Mouse (Mus musculus) midbrain, embryonic 16.5 days (tissue): Measurements from ENCODE around the gene Renbp. TPM values are rescaled to one million over a fixed set of nuclear protein-coding genes. Genes with fewer than 3 reads are reported as not detected.

Source experiments
- ATAC-seq: fragments of 200-750 bp; cut with Nextera tagmentation; 2 replicates; pipeline ENCODE4 v1.8.0; 2017; ENCODE audit warnings: moderate TSS enrichment
- H3K27ac ChIP-seq: fragments of 300-500 bp; sonication (generic); 2 replicates; pipeline ENCODE4 v1.5.1; 2014; ENCODE audit warnings: mild to moderate bottlenecking, low read length, mixed read lengths
- H3K27me3 ChIP-seq: fragments of 300-500 bp; sonication (generic); 2 replicates; pipeline ENCODE4 v1.6.1; 2014; ENCODE audit warnings: low read depth, low read length, mixed read lengths; ENCODE audit not compliant: control insufficient read depth, insufficient read depth
- H3K36me3 ChIP-seq: fragments of 300-500 bp; sonication (generic); 2 replicates; pipeline ENCODE4 v1.6.1; 2014; ENCODE audit warnings: mild to moderate bottlenecking, low read length, moderate library complexity, mixed read lengths; ENCODE audit not compliant: control insufficient read depth, insufficient read depth
- H3K4me1 ChIP-seq: fragments of 300-500 bp; sonication (generic); 2 replicates; pipeline ENCODE4 v1.6.1; 2014; ENCODE audit warnings: mild to moderate bottlenecking, low read length, mixed read lengths; ENCODE audit not compliant: control insufficient read depth, insufficient read depth
- H3K4me2 ChIP-seq: fragments of 300-500 bp; sonication (generic); 2 replicates; pipeline ENCODE4 v1.6.1; 2014; ENCODE audit warnings: mild to moderate bottlenecking, low read length, mixed read lengths
- H3K4me3 ChIP-seq: fragments of 300-500 bp; sonication (generic); 2 replicates; pipeline ENCODE4 v1.5.1; 2014; ENCODE audit warnings: low read depth, mild to moderate bottlenecking, low read length, moderate library complexity, mixed read lengths
- H3K9ac ChIP-seq: fragments of 300-500 bp; sonication (generic); 2 replicates; pipeline ENCODE4 v1.6.1; 2014; ENCODE audit warnings: low read depth, low read length, mixed read lengths
- H3K9me3 ChIP-seq: fragments of 300-500 bp; sonication (generic); replicated peaks from 2 replicates; pipeline ENCODE4 v1.6.1; 2014; ENCODE audit warnings: mild to moderate bottlenecking, low read length, mixed read lengths; ENCODE audit not compliant: control insufficient read depth, poor library complexity, severe bottlenecking
- WGBS: fragments of 180-500 bp; shearing (Covaris S2); extraction: QIAGEN DNeasy Blood & Tissue Kit; methylation state at CpG from one replicate; pipeline ENCODE4 v1.1.7; 2014; 5-methylcytosine and 5-hydroxymethylcytosine counted together
- polyA plus RNA-seq: library from polyadenylated mRNA; unstranded; fragments of >200 nt; fragmentation: Nextera tagmentation; extraction: Ambion mirVana; gene quantifications from 2 replicates; pipeline ENCODE4 v1.2.1, GENCODE M21; 2015

The Renbp gene
- polyA plus RNA-seq, 1 experiment from 2014 or later = 9.1 TPM

GRCm38 (mm10) chrX:73941860-73942259 lies 11.2 kb upstream of the Renbp start:
- peaks cover 8% of the 10 kb centered on the region; the same call in 1 of the 2 replicates for H3K36me3 ChIP-seq
- no peak overlapping the region for H3K4me2 ChIP-seq
- H3K27me3 ChIP-seq = no peaks in the 10 kb centered on the region
- no peak for ATAC-seq
- H3K4me3 ChIP-seq = no peak overlapping the region
- H3K27ac ChIP-seq = no peak overlapping the region
- H3K4me1 ChIP-seq = no peaks in the 10 kb centered on the region
- H3K9me3 ChIP-seq = no peaks in the 10 kb centered on the region
- WGBS = 100% methylated on average over 2 of the region's 2 CpGs
- H3K9ac ChIP-seq = no peak overlapping the region

- Histone ChIP-seq H3K4me1 (no peaks in the 10 kb centered on the region), H3K27ac (no peak overlapping the region), H3K4me3 (no peak overlapping the region), H3K9ac (no peak overlapping the region), H3K27me3 (no peaks in the 10 kb centered on the region), H3K36me3 (no peaks in the 10 kb centered on the region), H3K9me3 (no peaks in the 10 kb centered on the region), H3K4me2 (no peak overlapping the region)
- no peak for ATAC-seq
- WGBS = 87% methylated on average over 2 of the region's 2 CpGs
Observed at GRCm38 (mm10) chrX:73931871-73932270, 1.2 kb upstream of the Renbp start.

GRCm38 (mm10) chrX:73922550-73922882 lies 8.1 kb downstream of the Renbp start:
- peak overlapping the region; percentile 70 for H3K4me2 ChIP-seq
- peaks cover 7% of the 10 kb centered on the region for H3K4me1 ChIP-seq
- H3K9ac ChIP-seq = peak overlapping the region; percentile 70
- peak overlapping the region; percentile 60; the same call in 1 of the 2 replicates for H3K4me3 ChIP-seq
- H3K27ac ChIP-seq = peak overlapping the region; percentile 84
- no peaks in the 10 kb centered on the region for H3K9me3 ChIP-seq
- 73% methylated on average over 8 of the region's 8 CpGs for WGBS
- 0 out of 2 replicates have a peak, but pooled peaks cover 2% of the 10 kb centered on the region for H3K36me3 ChIP-seq
- ATAC-seq = peak; percentile 31; the same call in 1 of the 2 replicates
- no peaks in the 10 kb centered on the region for H3K27me3 ChIP-seq

- Histone ChIP-seq H3K4me3 (peak within 1 kb of the TSS; percentile 60), H3K27me3 (no peaks in the 10 kb centered on the region), H3K27ac (peak within 1 kb of the TSS; percentile 84), H3K9ac (peak within 1 kb of the TSS; percentile 70), H3K36me3 (0 out of 2 replicates have a peak, but pooled peaks cover 2% of the 10 kb centered on the region), H3K9me3 (no peaks in the 10 kb centered on the region), H3K4me1 (peaks cover 7% of the 10 kb centered on the region), H3K4me2 (peak within 1 kb of the TSS; percentile 73)
- peak; percentile 99 for ATAC-seq
- WGBS = 16% methylated on average over 43 of the region's 43 CpGs
Observed at GRCm38 (mm10) chrX:73921823-73922549, 8.7 kb downstream of the Renbp start, which contains the start of the genes Arhgap4 and Naa10. Gene Arhgap4, minus strand, starts transcription at chrX:73921870. Gene Naa10, minus strand, starts transcription at chrX:73921944.

GRCm38 (mm10) chrX:73921285-73921822 lies 9.3 kb downstream of the Renbp start:
- Histone ChIP-seq H3K9me3 (no peaks in the 10 kb centered on the region), H3K4me3 (peak overlapping the region; percentile 60), H3K36me3 (0 out of 2 replicates have a peak, but pooled peaks cover 2% of the 10 kb centered on the region), H3K4me1 (peaks cover 7% of the 10 kb centered on the region), H3K9ac (peak overlapping the region; percentile 70), H3K4me2 (peak overlapping the region; percentile 73), H3K27me3 (no peaks in the 10 kb centered on the region), H3K27ac (peak overlapping the region; percentile 78)
- WGBS = 16% methylated on average over 34 of the region's 34 CpGs
- peak; percentile 59 for ATAC-seq

- Histone ChIP-seq H3K4me3 (no peak overlapping the region), H3K4me2 (no peak overlapping the region), H3K9me3 (no peaks in the 10 kb centered on the region), H3K9ac (no peak overlapping the region), H3K4me1 (peaks cover 7% of the 10 kb centered on the region), H3K27me3 (no peaks in the 10 kb centered on the region), H3K27ac (no peak overlapping the region), H3K36me3 (0 out of 2 replicates have a peak, but pooled peaks cover 2% of the 10 kb centered on the region)
- 92% methylated on average over 5 of the region's 5 CpGs for WGBS
- ATAC-seq = no peak
Observed at GRCm38 (mm10) chrX:73918631-73919030, 12.0 kb downstream of the Renbp start.

GRCm38 (mm10) chrX:73916945-73917344 lies 13.7 kb downstream of the Renbp start:
- no peak for ATAC-seq
- 71% methylated on average over 8 of the region's 8 CpGs for WGBS
- 0 out of 2 replicates have a peak, but pooled peaks cover 2% of the 10 kb centered on the region for H3K36me3 ChIP-seq
- peaks cover 7% of the 10 kb centered on the region for H3K4me1 ChIP-seq
- H3K9ac ChIP-seq = no peak overlapping the region
- H3K27ac ChIP-seq = no peak overlapping the region
- no peaks in the 10 kb centered on the region for H3K27me3 ChIP-seq
- no peaks in the 10 kb centered on the region for H3K9me3 ChIP-seq
- H3K4me3 ChIP-seq = no peak overlapping the region
- no peak overlapping the region for H3K4me2 ChIP-seq

GRCm38 (mm10) chrX:73914827-73915703 lies 15.6 kb downstream of the Renbp start:
- ATAC-seq = peak; percentile 98
- Histone ChIP-seq H3K9ac (peak overlapping the region; percentile 48), H3K27me3 (no peaks in the 10 kb centered on the region), H3K36me3 (0 out of 2 replicates have a peak, but pooled peaks cover 2% of the 10 kb centered on the region), H3K4me1 (0 out of 2 replicates have a peak, but pooled peaks cover 2% of the 10 kb centered on the region), H3K4me2 (peak overlapping the region; percentile 50), H3K4me3 (peak overlapping the region; percentile 26), H3K9me3 (no peaks in the 10 kb centered on the region), H3K27ac (peak overlapping the region; percentile 78)
- WGBS = 28% methylated on average over 31 of the region's 31 CpGs
